Mouse (Mus musculus) brain, embryonic 14.5 days (tissue): Measurements from ENCODE around the gene Pdx1.

ENCODE experiments used
- CTCF ChIP-seq: fragments of 200-500 bp; IDR thresholded peaks from 2 replicates; pipeline ENCODE4 v1.5.1; 2012; ENCODE audit warnings: inconsistent platforms, mild to moderate bottlenecking, moderate library complexity, borderline replicate concordance; ENCODE audit not compliant: insufficient read depth, insufficient read length; ENCODE audit errors: extremely low read depth
- POLR2A ChIP-seq: fragments of 200-500 bp; IDR thresholded peaks from 2 replicates; pipeline ENCODE4 v1.6.1; 2012; ENCODE audit warnings: mild to moderate bottlenecking, inconsistent platforms, borderline replicate concordance; ENCODE audit not compliant: poor library complexity, insufficient read depth, insufficient read length, severe bottlenecking; ENCODE audit errors: extremely low read depth

- TF ChIP-seq CTCF (no peak), POLR2A (no peak)
These were observed 7.8 kb downstream of the Pdx1 start for GRCm38 (mm10) chr5:147277547-147277925.
